Mouse (Mus musculus) heart, embryonic 11.5 days (tissue): ENCODE measurements around the gene Slc17a5. TPM values are rescaled to one million over a fixed set of nuclear protein-coding genes. Genes with fewer than 3 reads are reported as not detected.
"Not testable (repeated sequence)": the region's sequence is repeated elsewhere in the genome, so short reads cannot be mapped to it uniquely, and the experiment has no call there.

Experiments
- ATAC-seq: fragments of 200-750 bp; cut with Nextera tagmentation; replicated peaks from 2 replicates; pipeline ENCODE4 v1.8.0; 2017; ENCODE audit warnings: moderate library complexity; ENCODE audit not compliant: insufficient number of reproducible peaks, low FRiP score, low TSS enrichment
- H3K27ac ChIP-seq: fragments of 300-500 bp; sonication (generic); 2 replicates; pipeline ENCODE4 v1.5.1; 2014; ENCODE audit warnings: mild to moderate bottlenecking, low read depth, low read length
- H3K27me3 ChIP-seq: fragments of 300-500 bp; sonication (generic); 2 replicates; pipeline ENCODE4 v1.6.1; 2014; ENCODE audit warnings: mild to moderate bottlenecking, low read length, mixed read lengths; ENCODE audit not compliant: control insufficient read depth, insufficient read depth
- H3K36me3 ChIP-seq: fragments of 300-500 bp; sonication (generic); 2 replicates; pipeline ENCODE4 v1.6.1; 2014; ENCODE audit warnings: mild to moderate bottlenecking, low read length, moderate library complexity, mixed read lengths; ENCODE audit not compliant: control insufficient read depth, insufficient read depth
- H3K4me1 ChIP-seq: fragments of 300-500 bp; sonication (generic); 2 replicates; pipeline ENCODE4 v1.6.1; 2014; ENCODE audit warnings: low read length; ENCODE audit not compliant: control insufficient read depth, insufficient read depth
- H3K4me2 ChIP-seq: fragments of 300-500 bp; sonication (generic); 2 replicates; pipeline ENCODE4 v1.6.1; 2014; ENCODE audit warnings: mild to moderate bottlenecking, moderate library complexity
- H3K4me3 ChIP-seq: fragments of 300-500 bp; sonication (generic); 2 replicates; pipeline ENCODE4 v1.5.1; 2014; ENCODE audit warnings: low read depth, low read length
- H3K9ac ChIP-seq: fragments of 300-500 bp; sonication (generic); 2 replicates; pipeline ENCODE4 v1.6.1; 2014; ENCODE audit warnings: mild to moderate bottlenecking, low read depth, low read length, moderate library complexity
- H3K9me3 ChIP-seq: fragments of 300-500 bp; sonication (generic); replicated peaks from 2 replicates; pipeline ENCODE4 v1.6.1; 2016; ENCODE audit warnings: low read length; ENCODE audit not compliant: control insufficient read depth
- WGBS: fragments of 180-500 bp; shearing (Covaris S2); extraction: QIAGEN DNeasy Blood & Tissue Kit; methylation state at CpG from one replicate; pipeline ENCODE4 v1.1.7; 2014; ENCODE audit not compliant: insufficient replicate concordance; 5-methylcytosine and 5-hydroxymethylcytosine counted together
- polyA plus RNA-seq: library from polyadenylated mRNA; unstranded; fragments of >200 nt; fragmentation: Nextera tagmentation; extraction: Ambion mirVana; gene quantifications from 2 replicates; pipeline ENCODE4 v1.2.1, GENCODE M21; 2014

Gene Slc17a5
- polyA plus RNA-seq, 1 experiment from 2014 or later, result 7.4 TPM

DNA sequence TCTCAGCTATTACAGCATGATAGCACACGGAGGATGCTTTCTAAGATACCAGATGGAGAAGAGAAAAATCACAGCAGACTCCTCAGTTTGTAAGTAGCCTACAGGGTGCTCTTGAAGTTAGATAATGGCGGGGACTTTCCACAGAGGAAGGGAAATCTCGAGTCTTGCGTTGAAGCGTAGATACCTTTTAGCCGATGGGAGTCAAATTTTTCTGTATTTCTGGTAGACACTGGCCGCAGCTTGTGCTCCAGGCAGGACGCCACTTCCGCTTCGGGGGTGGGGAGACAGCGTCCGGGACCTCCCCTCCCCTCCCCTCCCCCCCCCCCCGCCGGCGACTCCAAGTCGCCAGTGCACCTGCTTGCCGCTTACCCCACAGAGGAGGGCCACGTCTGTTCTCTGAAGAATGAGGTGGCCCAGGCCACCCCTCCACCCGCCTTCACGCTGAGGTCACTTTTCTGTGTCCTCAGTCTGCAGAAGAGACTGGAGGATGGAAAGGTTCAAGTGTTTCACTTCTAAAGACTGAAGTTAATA lies 98.9 kb downstream of the Slc17a5 start, which contains the start of gene Eef1a1:
Eef1a1 (minus strand) TSS at position 262 of the 531 bp plus-strand sequence.
- Histone ChIP-seq H3K27me3 (no peaks in the 10 kb centered on the region), H3K9ac (peak within 1 kb of the TSS; percentile 67), H3K4me1 (no peaks in the 10 kb centered on the region), H3K4me2 (peak within 1 kb of the TSS; percentile 62), H3K9me3 (no peaks in the 10 kb centered on the region), H3K4me3 (peak within 1 kb of the TSS; percentile 46), H3K27ac (peak within 1 kb of the TSS; percentile 46), H3K36me3 (no peaks in the 10 kb centered on the region)
- ATAC-seq, result peak; percentile 47; the same call in 1 of the 2 replicates
- 3% methylated on average over 15 of the region's 20 CpGs for WGBS

DNA sequence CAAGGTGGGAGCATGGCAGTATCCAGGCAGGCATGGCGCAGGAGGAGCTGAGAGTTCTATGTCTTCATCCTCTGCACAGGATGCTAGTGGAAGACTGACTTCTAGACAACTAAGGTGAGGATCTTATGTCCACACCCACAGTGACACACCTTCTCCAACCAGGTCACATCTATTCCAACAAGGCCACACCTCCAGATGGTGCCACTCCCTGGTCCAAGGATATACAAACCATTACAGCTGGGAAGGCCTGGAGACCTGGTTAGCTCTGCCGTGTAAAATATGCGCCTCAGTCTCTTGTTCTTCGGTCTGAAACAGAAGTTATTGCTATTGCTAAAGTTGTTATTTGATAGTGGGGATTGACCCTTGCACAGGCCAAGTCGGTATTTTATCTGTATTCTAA lies 99.8 kb downstream of the Slc17a5 start:
- not testable (repeated sequence) for H3K27ac ChIP-seq, H3K36me3 ChIP-seq, H3K4me3 ChIP-seq, H3K4me1 ChIP-seq, H3K9me3 ChIP-seq, H3K9ac ChIP-seq, ATAC-seq, H3K27me3 ChIP-seq, H3K4me2 ChIP-seq
- WGBS, result 91% methylated on average over 5 of the region's 5 CpGs

Other genes with a start within 250 kb of the Slc17a5 start
- not detected in 2 replicates for gene Gsta2, start 232.3 kb downstream of the Slc17a5 start, polyA plus RNA-seq
- gene Dppa5a, start 219.9 kb downstream of the Slc17a5 start, polyA plus RNA-seq, result not detected in 2 replicates
- 0.77 and 0.99 TPM in 2 replicates for gene Ooep, start 209.3 kb downstream of the Slc17a5 start, polyA plus RNA-seq
- 0.32 TPM in 1 of 2 replicates, not detected in the other for gene Ddx43, start 192.3 kb downstream of the Slc17a5 start, polyA plus RNA-seq
- 0.44 and 0.72 TPM in 2 replicates for gene Cgas, start 144.8 kb downstream of the Slc17a5 start, polyA plus RNA-seq
- gene Mto1, start 139.8 kb downstream of the Slc17a5 start, polyA plus RNA-seq, result 27.6 and 28.2 TPM in 2 replicates
- 0.46 TPM in 1 of 2 replicates, not detected in the other for gene Gm17324, start 139.3 kb downstream of the Slc17a5 start, polyA plus RNA-seq
- 3,731 and 3,838 TPM in 2 replicates for gene Eef1a1, start 98.9 kb downstream of the Slc17a5 start, polyA plus RNA-seq
- 1.7 TPM in 2 replicates for gene Cd109, start 27.5 kb upstream of the Slc17a5 start, polyA plus RNA-seq